In the genomic region with DNA sequence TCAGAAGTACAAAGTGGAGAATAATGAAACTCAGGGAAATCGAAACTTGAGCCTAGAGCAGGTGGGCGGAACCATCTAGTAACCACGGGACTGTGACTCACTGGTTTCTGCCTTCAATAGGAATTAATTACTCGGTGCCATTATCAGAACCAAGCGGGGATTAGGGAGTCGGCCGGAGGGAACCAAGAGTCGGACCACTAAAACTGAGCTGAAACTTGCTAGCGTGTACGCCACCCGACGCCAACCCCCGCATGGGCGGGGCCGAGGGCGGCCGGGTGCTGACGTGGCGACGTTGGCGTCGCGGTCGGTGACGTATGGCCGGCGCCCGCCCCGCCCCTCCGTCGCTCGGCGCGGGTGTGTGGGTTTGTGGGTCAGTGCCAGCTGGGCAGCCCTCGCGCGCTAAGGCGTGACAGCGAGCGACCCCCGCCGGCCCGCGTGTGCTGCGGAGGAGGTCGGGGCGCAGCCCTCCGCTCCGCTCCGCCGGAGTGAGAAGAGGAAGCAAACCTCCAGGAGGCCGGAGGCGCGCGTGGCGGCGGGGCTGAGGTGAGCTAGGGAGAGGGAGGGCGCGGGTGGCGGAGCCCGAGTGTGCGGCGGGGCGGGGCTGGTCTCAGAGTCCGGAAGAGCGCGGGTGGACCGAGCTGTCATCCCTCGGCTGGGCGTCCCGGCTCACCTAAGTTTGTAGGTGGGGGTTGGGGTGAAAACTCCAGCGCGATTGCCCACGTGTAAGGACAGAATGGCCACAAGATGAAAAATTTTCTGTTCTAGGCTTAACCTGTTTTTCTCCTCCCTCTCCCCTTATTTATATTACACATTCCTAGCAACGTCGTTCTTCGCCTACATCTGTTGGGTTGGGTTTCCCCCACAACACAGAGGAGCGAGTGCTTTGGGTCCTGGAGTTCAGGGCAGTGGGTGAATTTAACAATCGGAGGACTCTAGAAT, we compare ENCODE assay signal across 8 mouse cellular contexts. TPM values are rescaled to one million over a fixed set of nuclear protein-coding genes. Genes with fewer than 3 reads are reported as not detected.
DNase-seq lines count a peak whose midpoint lies in the region; ATAC-seq lines count a peak whose summit lies in the region.

Ascc3 (plus strand) TSS at position 315 of the 939 bp plus-strand sequence.

- no peaks in the 10 kb centered on the region for H3K27me3 ChIP-seq in hindbrain, embryonic 12.5 days

- H3K9ac ChIP-seq in hindbrain, embryonic 12.5 days, result peak within 1 kb of the TSS; percentile 79

- H3K36me3 ChIP-seq in hindbrain, embryonic 12.5 days, result no peaks in the 10 kb centered on the region

- peak within 1 kb of the TSS; percentile 66 for H3K4me2 ChIP-seq in hindbrain, embryonic 12.5 days (replicated peaks)

- under 1% methylated on average over 77 of the region's 79 CpGs for WGBS in hindbrain, embryonic 12.5 days

- H3K9me3 ChIP-seq in hindbrain, embryonic 12.5 days (replicated peaks), result no peaks in the 10 kb centered on the region

- peak within 1 kb of the TSS; percentile 87 for H3K4me3 ChIP-seq in hindbrain, embryonic 12.5 days

- peak within 1 kb of the TSS; percentile 86 for H3K27ac ChIP-seq in hindbrain, embryonic 12.5 days

- peak; percentile 97 for DNase-seq in Muller cell, postnatal 12 days (ENCODE audit: inconsistent ontology term)
- peak; percentile 91 for DNase-seq in cerebellum, adult 9-11 months
- peak; percentile 87 to 90 for DNase-seq in frontal cortex, postnatal 10 days (ENCODE audit: low spot score in 2 of 2)
- peak; percentile 89 to 92 for DNase-seq in layer of hippocampus, postnatal 14 days (ENCODE audit: low spot score in 2 of 2)
- DNase-seq in lung, postnatal 14 days, result peak; percentile 91
- DNase-seq in retina, adult 2 months (ENCODE audit: low read depth, low spot score), result peak; percentile 77
- DNase-seq in thymus, postnatal 36 days, result peak; percentile 89 to 90

- H3K4me1 ChIP-seq in hindbrain, embryonic 12.5 days, result peaks cover 3% of the 10 kb centered on the region; the same call in 1 of the 2 replicates

- ATAC-seq in hindbrain, embryonic 12.5 days (ENCODE audit: low FRiP score), result peak; percentile 100

RNA-seq across cellular contexts. Expression of gene Ascc3, which starts in this region (rescaled TPM):
- 25.6 and 26.9 TPM in 2 replicates for polyA plus RNA-seq in hindbrain, embryonic 12.5 days (2016; fragmentation: Nextera tagmentation; extraction: Ambion mirVana)
- 10 to 100 TPM; 23.0 to 25.5 TPM for total RNA-seq in layer of hippocampus, postnatal 14 days (2021)

Comparison
In these comparisons a context has a peak if more than half of its experiments do, and no peak if none do; other contexts are left out.
1. Peak in every context shown above with its lines: DNase-seq, ATAC-seq, H3K4me3 ChIP-seq and H3K27ac ChIP-seq.